Mouse (Mus musculus) brain, embryonic 14.5 days (tissue): Measurements from ENCODE around the gene Cog7.

ENCODE experiments used
- CTCF ChIP-seq: fragments of 200-500 bp; IDR thresholded peaks from 2 replicates; pipeline ENCODE4 v1.5.1; 2012; ENCODE audit warnings: inconsistent platforms, mild to moderate bottlenecking, moderate library complexity, borderline replicate concordance; ENCODE audit not compliant: insufficient read depth, insufficient read length; ENCODE audit errors: extremely low read depth
- POLR2A ChIP-seq: fragments of 200-500 bp; IDR thresholded peaks from 2 replicates; pipeline ENCODE4 v1.6.1; 2012; ENCODE audit warnings: mild to moderate bottlenecking, inconsistent platforms, borderline replicate concordance; ENCODE audit not compliant: poor library complexity, insufficient read depth, insufficient read length, severe bottlenecking; ENCODE audit errors: extremely low read depth

DNA sequence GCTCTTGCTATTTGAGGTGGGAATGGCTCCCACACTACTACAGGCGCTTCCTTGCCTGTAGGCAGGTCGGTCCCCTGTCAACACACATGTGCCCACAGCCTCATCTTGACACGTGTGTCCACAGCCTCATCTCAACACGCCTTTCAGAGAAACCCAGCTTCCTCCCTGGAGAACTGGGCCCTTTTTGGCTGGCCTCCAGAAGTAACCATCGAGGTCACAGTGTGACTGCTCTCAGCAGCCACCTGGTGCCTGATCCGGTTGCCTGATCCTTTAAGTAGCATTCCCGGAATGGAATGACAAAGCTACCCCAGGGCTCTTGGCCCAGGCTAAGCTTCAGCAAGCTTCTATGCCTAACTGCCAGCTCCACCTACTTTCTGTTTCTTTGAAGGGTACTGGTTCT lies 50.3 kb downstream of the Cog7 start:
- TF ChIP-seq POLR2A (no peak), CTCF (no peak)
